Mouse (Mus musculus): ENCODE measurements around the gene Dab1.

GRCm38 (mm10) chr4:103685136-103685535 lies 66.0 kb downstream of the Dab1 start:
- TF ChIP-seq POLR2A (IDR thresholded peaks at IDR 0.05; ENCODE audit: extremely low read depth, insufficient read depth, low read length) = no peak
- TF ChIP-seq CTCF (IDR thresholded peaks at IDR 0.05; ENCODE audit: low read depth, low read length) = no peak
